Mouse (Mus musculus) testis, adult 2 months (tissue): ENCODE measurements around the gene Gramd4.

Source experiments
- CTCF ChIP-seq: fragments of 200-500 bp; IDR thresholded peaks from 2 replicates; pipeline ENCODE4 v1.5.1; 2012; ENCODE audit warnings: low read depth, mild to moderate bottlenecking, inconsistent platforms, low read length, moderate library complexity; ENCODE audit not compliant: control insufficient read depth, insufficient read depth, insufficient replicate concordance
- POLR2A ChIP-seq: fragments of 200-500 bp; IDR thresholded peaks from 2 replicates; pipeline ENCODE4 v1.6.1; 2012; ENCODE audit warnings: low read depth, mild to moderate bottlenecking, inconsistent platforms, low read length, moderate library complexity; ENCODE audit not compliant: control insufficient read depth

- TF ChIP-seq POLR2A = no peak
- no peak for TF ChIP-seq CTCF
Observed at GRCm38 (mm10) chr15:86089991-86090529, 32.6 kb downstream of the Gramd4 start.
